Mouse (Mus musculus): ENCODE data around the gene Ppp2r3a.

GRCm38 (mm10) chr9:101083728-101084127 is 167.9 kb downstream of the Ppp2r3a start:
- TF ChIP-seq GATA1 (IDR thresholded peaks at IDR 0.05; ENCODE audit: low read length) = no peak
- no peak for TF ChIP-seq TAL1 (IDR thresholded peaks at IDR 0.05; ENCODE audit: low read length)
